25 mouse cellular contexts compared by ENCODE assay signal in the genomic region with DNA sequence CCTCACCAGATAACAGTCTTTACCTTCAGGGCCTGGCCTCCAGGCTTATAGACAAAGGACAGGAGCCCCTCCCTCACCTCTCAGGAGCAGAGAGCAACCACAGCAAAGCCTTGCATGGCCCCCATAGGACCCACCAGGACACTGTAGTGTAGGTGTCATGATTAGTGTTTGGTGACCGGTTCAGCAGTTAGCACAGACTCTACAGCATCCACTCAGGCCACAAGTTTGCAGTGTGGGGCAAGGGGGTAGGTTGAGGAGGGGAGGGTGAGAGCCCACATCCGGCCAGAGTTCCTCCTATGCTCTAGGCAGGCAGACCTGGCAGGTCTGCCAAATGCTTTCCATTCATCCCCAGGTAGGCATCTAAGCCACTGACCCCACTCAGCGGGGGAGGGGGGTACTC. TPM values are rescaled to one million over a fixed set of nuclear protein-coding genes. Genes with fewer than 3 reads are reported as not detected.
DNase-seq lines count a peak whose midpoint lies in the region; ATAC-seq and TF ChIP-seq lines count a peak whose summit lies in the region.
"Had no signal": no experiment of that assay in that cellular context is flagged by ENCODE, and none has a peak within 500 bp of the region (broad histone marks: within the 10 kb centered on the region; RNA-seq: fewer than 3 reads in every experiment).

No protein-coding gene starts in this region.

- no peak overlapping the region for H3K4me3 ChIP-seq in heart, embryonic 10.5 days
- H3K4me3 ChIP-seq in liver, embryonic 11.5 days (ENCODE audit: low read depth, low read length), result no peak overlapping the region
- H3K4me3 ChIP-seq in liver, embryonic 12.5 days, result no peak overlapping the region
- H3K4me3 ChIP-seq in limb, embryonic 10.5 days, result no peak overlapping the region
- H3K4me3 ChIP-seq in liver, postnatal 0 days (ENCODE audit: low read depth, low read length), result no peak overlapping the region
- no peak overlapping the region for H3K4me3 ChIP-seq in forebrain, embryonic 10.5 days
- H3K4me3 ChIP-seq: embryonic facial prominence, embryonic 13.5 days; erythroblast, embryonic 14.5 days; forebrain, embryonic 13.5 days; heart, embryonic 13.5 days; hindbrain, embryonic 12.5 days; hindbrain, embryonic 15.5 days had no signal

- H3K9me3 ChIP-seq in heart, embryonic 10.5 days, result no peaks in the 10 kb centered on the region
- no peaks in the 10 kb centered on the region for H3K9me3 ChIP-seq in liver, embryonic 11.5 days (ENCODE audit: control insufficient read depth, low read length)
- no peaks in the 10 kb centered on the region for H3K9me3 ChIP-seq in liver, embryonic 12.5 days (replicated peaks)
- H3K9me3 ChIP-seq in limb, embryonic 10.5 days (replicated peaks), result no peaks in the 10 kb centered on the region
- no peaks in the 10 kb centered on the region for H3K9me3 ChIP-seq in liver, postnatal 0 days (ENCODE audit: low read length)
- H3K9me3 ChIP-seq in forebrain, embryonic 10.5 days, result no peaks in the 10 kb centered on the region
- H3K9me3 ChIP-seq: embryonic facial prominence, embryonic 13.5 days; forebrain, embryonic 13.5 days; G1E; heart, embryonic 13.5 days; hindbrain, embryonic 12.5 days; hindbrain, embryonic 15.5 days had no signal

- no peaks in the 10 kb centered on the region for H3K36me3 ChIP-seq in heart, embryonic 10.5 days
- H3K36me3 ChIP-seq in liver, embryonic 11.5 days (ENCODE audit: control insufficient read depth, insufficient read depth, low read length), result no peaks in the 10 kb centered on the region
- H3K36me3 ChIP-seq in liver, embryonic 12.5 days, result no peaks in the 10 kb centered on the region
- H3K36me3 ChIP-seq in limb, embryonic 10.5 days, result no peaks in the 10 kb centered on the region
- no peaks in the 10 kb centered on the region for H3K36me3 ChIP-seq in liver, postnatal 0 days (replicated peaks; ENCODE audit: insufficient read depth, low read length)
- H3K36me3 ChIP-seq in forebrain, embryonic 10.5 days (replicated peaks), result no peaks in the 10 kb centered on the region
- H3K36me3 ChIP-seq: embryonic facial prominence, embryonic 13.5 days; G1E; heart, embryonic 13.5 days; hindbrain, embryonic 12.5 days; hindbrain, embryonic 15.5 days had no signal

- no peak overlapping the region for H3K9ac ChIP-seq in liver, embryonic 11.5 days (ENCODE audit: low read depth, low read length)
- H3K9ac ChIP-seq in liver, embryonic 12.5 days, result no peak overlapping the region
- no peak overlapping the region for H3K9ac ChIP-seq in liver, postnatal 0 days (replicated peaks)
- H3K9ac ChIP-seq: embryonic facial prominence, embryonic 13.5 days; forebrain, embryonic 13.5 days; heart, embryonic 13.5 days; hindbrain, embryonic 12.5 days; hindbrain, embryonic 15.5 days had no signal

- H3K4me2 ChIP-seq in liver, embryonic 11.5 days, result no peak overlapping the region
- H3K4me2 ChIP-seq in liver, embryonic 12.5 days, result no peak overlapping the region
- H3K4me2 ChIP-seq in liver, postnatal 0 days (ENCODE audit: low read depth, low read length), result no peak overlapping the region
- H3K4me2 ChIP-seq: embryonic facial prominence, embryonic 13.5 days; forebrain, embryonic 13.5 days; heart, embryonic 13.5 days; hindbrain, embryonic 12.5 days; hindbrain, embryonic 15.5 days had no signal

- 80% methylated on average over 3 of the region's 3 CpGs for WGBS in heart, embryonic 10.5 days
- 68% methylated on average over 3 of the region's 3 CpGs for WGBS in liver, embryonic 11.5 days
- 53% methylated on average over 3 of the region's 3 CpGs for WGBS in liver, embryonic 12.5 days (ENCODE audit: insufficient replicate concordance)
- WGBS in limb, embryonic 10.5 days, result 93% methylated on average over 3 of the region's 3 CpGs
- WGBS in liver, postnatal 0 days (ENCODE audit: insufficient replicate concordance), result 66% methylated on average over 3 of the region's 3 CpGs
- WGBS in forebrain, embryonic 10.5 days, result 81% methylated on average over 3 of the region's 3 CpGs

- H3K4me1 ChIP-seq in heart, embryonic 10.5 days, result peaks cover 5% of the 10 kb centered on the region; the same call in 1 of the 2 replicates
- no peaks in the 10 kb centered on the region for H3K4me1 ChIP-seq in liver, embryonic 11.5 days (replicated peaks; ENCODE audit: control insufficient read depth, insufficient read depth, low read length)
- H3K4me1 ChIP-seq in liver, embryonic 12.5 days, result no peaks in the 10 kb centered on the region
- H3K4me1 ChIP-seq in limb, embryonic 10.5 days, result no peaks in the 10 kb centered on the region
- no peaks in the 10 kb centered on the region for H3K4me1 ChIP-seq in liver, postnatal 0 days (ENCODE audit: insufficient read depth)
- H3K4me1 ChIP-seq in forebrain, embryonic 10.5 days, result no peaks in the 10 kb centered on the region
- H3K4me1 ChIP-seq: embryonic facial prominence, embryonic 13.5 days; forebrain, embryonic 13.5 days; hindbrain, embryonic 12.5 days; hindbrain, embryonic 15.5 days had no signal

- no peak for ATAC-seq in liver, embryonic 11.5 days (replicated peaks; ENCODE audit: low FRiP score)
- ATAC-seq in liver, embryonic 12.5 days, result no peak
- no peak for ATAC-seq in liver, postnatal 0 days
- ATAC-seq: forebrain, embryonic 13.5 days; forebrain, embryonic 16.5 days; Patski had no signal

- no peak for TF ChIP-seq CTCF in liver, postnatal 0 days (IDR thresholded peaks at IDR 0.05; ENCODE audit: low read depth)

- peak; percentile 77 for DNase-seq in heart, adult 11 months
- no peak for DNase-seq in heart, embryonic 10.5 days (ENCODE audit: low spot score)
- peak; percentile 16 for DNase-seq in liver, embryonic 11.5 days (ENCODE audit: low spot score)
- DNase-seq in limb, embryonic 10.5 days (ENCODE audit: low spot score), result peak; percentile 10
- peak; percentile 7 for DNase-seq in liver, postnatal 0 days
- DNase-seq in forebrain, embryonic 10.5 days (ENCODE audit: extremely low spot score, low spot score), result no peak
- DNase-seq: adrenal gland, postnatal 10 days; adrenal gland, postnatal 36 days; B cell, adult 2 months; cerebellum, adult 18-20 months; cerebellum, adult 9-10 months; cerebellum, postnatal 14 days; gastrocnemius, postnatal 10 days; gastrocnemius, postnatal 36 days had no signal

- TF ChIP-seq EP300 in liver, postnatal 0 days (IDR thresholded peaks at IDR 0.05; ENCODE audit: low read depth), result no peak

- H3K27me3 ChIP-seq in heart, embryonic 10.5 days (ENCODE audit: insufficient read depth, poor library complexity, severe bottlenecking), result no peaks in the 10 kb centered on the region
- no peaks in the 10 kb centered on the region for H3K27me3 ChIP-seq in liver, embryonic 11.5 days (replicated peaks; ENCODE audit: control insufficient read depth, insufficient read depth, low read length)
- 0 out of 2 replicates have a peak, but pooled peaks cover 3% of the 10 kb centered on the region for H3K27me3 ChIP-seq in liver, embryonic 12.5 days (replicated peaks)
- no peaks in the 10 kb centered on the region for H3K27me3 ChIP-seq in limb, embryonic 10.5 days (ENCODE audit: low read depth, poor library complexity, severe bottlenecking)
- H3K27me3 ChIP-seq in liver, postnatal 0 days (ENCODE audit: insufficient read depth, low read length), result no peaks in the 10 kb centered on the region
- H3K27me3 ChIP-seq in forebrain, embryonic 10.5 days (ENCODE audit: poor library complexity, severe bottlenecking), result no peaks in the 10 kb centered on the region
- H3K27me3 ChIP-seq: embryonic facial prominence, embryonic 13.5 days; forebrain, embryonic 13.5 days; heart, embryonic 13.5 days; hindbrain, embryonic 12.5 days; hindbrain, embryonic 15.5 days had no signal

- no peak overlapping the region for H3K27ac ChIP-seq in heart, embryonic 10.5 days
- no peak overlapping the region for H3K27ac ChIP-seq in liver, embryonic 11.5 days (ENCODE audit: low read depth, low read length)
- H3K27ac ChIP-seq in liver, embryonic 12.5 days, result no peak overlapping the region
- H3K27ac ChIP-seq in limb, embryonic 10.5 days, result no peak overlapping the region
- H3K27ac ChIP-seq in liver, postnatal 0 days (ENCODE audit: low read depth), result no peak overlapping the region
- H3K27ac ChIP-seq in forebrain, embryonic 10.5 days, result no peak overlapping the region
- H3K27ac ChIP-seq: embryonic facial prominence, embryonic 13.5 days; forebrain, embryonic 13.5 days; heart, embryonic 13.5 days; hindbrain, embryonic 12.5 days; hindbrain, embryonic 15.5 days had no signal

RNA-seq across cellular contexts. Expression of a gene that starts 10.4 kb away (rescaled TPM):
- polyA plus RNA-seq in heart, embryonic 10.5 days (2016; fragmentation: Nextera tagmentation; extraction: Ambion mirVana), result 0.15 TPM in 1 of 2 replicates, not detected in the other
- polyA plus RNA-seq in liver, embryonic 11.5 days (2014; fragmentation: Nextera tagmentation; extraction: Ambion mirVana), result not detected in 2 replicates
- polyA plus RNA-seq in liver, embryonic 12.5 days (2016; fragmentation: Nextera tagmentation; extraction: Ambion mirVana), result not detected in 2 replicates
- polyA plus RNA-seq in limb, embryonic 10.5 days (2016; fragmentation: Nextera tagmentation; extraction: Ambion mirVana), result not detected in 2 replicates
- 0.11 and 0.21 TPM in 2 replicates for polyA plus RNA-seq in liver, postnatal 0 days (2015; fragmentation: Nextera tagmentation; extraction: Ambion mirVana)
- not detected in 2 replicates for polyA plus RNA-seq in forebrain, embryonic 10.5 days (2016; fragmentation: Nextera tagmentation; extraction: Ambion mirVana)
- polyA plus RNA-seq: embryonic facial prominence, embryonic 13.5 days; erythroblast, embryonic 14.5 days; forebrain, embryonic 13.5 days; forebrain, embryonic 16.5 days; G1E; heart, embryonic 13.5 days; hindbrain, embryonic 12.5 days; hindbrain, embryonic 15.5 days; Patski had no signal

RNA-seq across cellular contexts. Expression of a gene that starts 37.6 kb away (rescaled TPM):
- polyA plus RNA-seq in heart, embryonic 10.5 days (2016; fragmentation: Nextera tagmentation; extraction: Ambion mirVana), result not detected in 2 replicates
- polyA plus RNA-seq in liver, embryonic 11.5 days (2014; fragmentation: Nextera tagmentation; extraction: Ambion mirVana), result not detected in 2 replicates
- polyA plus RNA-seq in liver, embryonic 12.5 days (2016; fragmentation: Nextera tagmentation; extraction: Ambion mirVana), result not detected in 2 replicates
- polyA plus RNA-seq in limb, embryonic 10.5 days (2016; fragmentation: Nextera tagmentation; extraction: Ambion mirVana), result not detected in 2 replicates
- 0.07 TPM in 1 of 2 replicates, not detected in the other for polyA plus RNA-seq in liver, postnatal 0 days (2015; fragmentation: Nextera tagmentation; extraction: Ambion mirVana)
- not detected in 2 replicates for polyA plus RNA-seq in forebrain, embryonic 10.5 days (2016; fragmentation: Nextera tagmentation; extraction: Ambion mirVana)
- polyA plus RNA-seq: embryonic facial prominence, embryonic 13.5 days; erythroblast, embryonic 14.5 days; G1E; heart, embryonic 13.5 days; heart, embryonic 16.5 days; hindbrain, embryonic 12.5 days; Patski had no signal

RNA-seq across cellular contexts. Expression of a gene that starts 45.6 kb away (rescaled TPM):
- polyA plus RNA-seq in heart, embryonic 10.5 days (2016; fragmentation: Nextera tagmentation; extraction: Ambion mirVana), result not detected in 2 replicates
- not detected in 2 replicates for polyA plus RNA-seq in liver, embryonic 11.5 days (2014; fragmentation: Nextera tagmentation; extraction: Ambion mirVana)
- polyA plus RNA-seq in liver, embryonic 12.5 days (2016; fragmentation: Nextera tagmentation; extraction: Ambion mirVana), result not detected in 2 replicates
- not detected in 2 replicates for polyA plus RNA-seq in limb, embryonic 10.5 days (2016; fragmentation: Nextera tagmentation; extraction: Ambion mirVana)
- 97.8 and 102 TPM in 2 replicates for polyA plus RNA-seq in liver, postnatal 0 days (2015; fragmentation: Nextera tagmentation; extraction: Ambion mirVana)
- not detected in 2 replicates for polyA plus RNA-seq in forebrain, embryonic 10.5 days (2016; fragmentation: Nextera tagmentation; extraction: Ambion mirVana)
- polyA plus RNA-seq: embryonic facial prominence, embryonic 13.5 days; erythroblast, embryonic 14.5 days; forebrain, embryonic 13.5 days; forebrain, embryonic 16.5 days; G1E; heart, embryonic 13.5 days; heart, embryonic 16.5 days; hindbrain, embryonic 12.5 days; hindbrain, embryonic 15.5 days; Patski had no signal

Comparison
In these comparisons a context has a peak if more than half of its experiments do, and no peak if none do; other contexts are left out.
1. DNase-seq: peak in heart, adult 11 months (single experiment), liver, embryonic 11.5 days (single experiment), limb, embryonic 10.5 days (single experiment) and liver, postnatal 0 days (single experiment); none in heart, embryonic 10.5 days (single experiment) and forebrain, embryonic 10.5 days (single experiment).
2. RNA of a gene that starts 45.6 kb away (polyA plus RNA-seq): 97.8 to 102 TPM in liver, postnatal 0 days; not detected in liver, embryonic 12.5 days, not detected in heart, embryonic 10.5 days, not detected in liver, embryonic 11.5 days, not detected in limb, embryonic 10.5 days and not detected in forebrain, embryonic 10.5 days; every median in the first group is over 10 times any median in the second.